Mouse (Mus musculus) layer of hippocampus, postnatal 25 days (tissue): ENCODE measurements around the gene Tagln. TPM values are rescaled to one million over a fixed set of nuclear protein-coding genes. Genes with fewer than 3 reads are reported as not detected.

Experiments
- DNase-seq, 2 experiments: peaks; one replicate each; pipeline ENCODE4 v3.0.0; 2022; ENCODE audit warnings: mixed read lengths in 2 of 2, low spot score in 1 of 2; ENCODE audit errors: extremely low spot score in 1 of 2
- total RNA-seq, 2 experiments: library from RNA; stranded (reverse); gene quantifications; 2 replicates each; pipeline ENCODE4 v1.2.3; 2021

The Tagln gene
- total RNA-seq: 10 to 100 TPM in 1 of 2 experiments, 1 to 10 TPM in 1; 9.9 to 13.0 TPM

- DNase-seq: no peak
These were observed at the start of gene Tagln for GRCm38 (mm10) chr9:45935628-45936210. TSS of gene Tagln (minus strand) at chr9:45936058.

- DNase-seq: peak; percentile 18 to 57
These were observed 49.3 kb upstream of the Tagln start for GRCm38 (mm10) chr9:45985229-45985567.

GRCm38 (mm10) chr9:45984409-45985228 is 48.8 kb upstream of the Tagln start:
- peak; percentile 84 to 85 for DNase-seq

- DNase-seq: peak in 1 of 2 experiments; percentile 16
These were observed 48.0 kb upstream of the Tagln start for GRCm38 (mm10) chr9:45983676-45984408.

GRCm38 (mm10) chr9:45981331-45981730 is 45.5 kb upstream of the Tagln start:
- no peak for DNase-seq

GRCm38 (mm10) chr9:45980611-45981010 is 44.8 kb upstream of the Tagln start:
- DNase-seq: no peak

- no peak for DNase-seq
These were observed 43.9 kb upstream of the Tagln start for GRCm38 (mm10) chr9:45979778-45980177.

GRCm38 (mm10) chr9:45976884-45977283 is 41.0 kb upstream of the Tagln start:
- no peak for DNase-seq

GRCm38 (mm10) chr9:45963577-45963976 is 27.7 kb upstream of the Tagln start:
- DNase-seq: no peak

GRCm38 (mm10) chr9:45961855-45962254 is 26.0 kb upstream of the Tagln start:
- DNase-seq: no peak

- DNase-seq: no peak
These were observed 23.8 kb upstream of the Tagln start for GRCm38 (mm10) chr9:45959661-45960060.

- DNase-seq: no peak
These were observed 23.0 kb upstream of the Tagln start for GRCm38 (mm10) chr9:45958851-45959250.

GRCm38 (mm10) chr9:45958023-45958670 is 22.3 kb upstream of the Tagln start:
- no peak for DNase-seq

GRCm38 (mm10) chr9:45955107-45955963 is 19.5 kb upstream of the Tagln start, which contains the start of gene Sidt2:
TSS of gene Sidt2 (minus strand) at chr9:45955258.
- DNase-seq: peak; percentile 79 to 82

- DNase-seq: peak; percentile 21 to 41
These were observed 18.6 kb upstream of the Tagln start for GRCm38 (mm10) chr9:45954294-45955106.

GRCm38 (mm10) chr9:45953511-45954293 is 17.8 kb upstream of the Tagln start:
- no peak for DNase-seq

- no peak for DNase-seq
These were observed 17.0 kb upstream of the Tagln start for GRCm38 (mm10) chr9:45952890-45953289.

GRCm38 (mm10) chr9:45952057-45952456 is 16.2 kb upstream of the Tagln start:
- DNase-seq: no peak
